Mouse (Mus musculus): Measurements from ENCODE around the gene Cep85l.

Gene Cep85l

DNA sequence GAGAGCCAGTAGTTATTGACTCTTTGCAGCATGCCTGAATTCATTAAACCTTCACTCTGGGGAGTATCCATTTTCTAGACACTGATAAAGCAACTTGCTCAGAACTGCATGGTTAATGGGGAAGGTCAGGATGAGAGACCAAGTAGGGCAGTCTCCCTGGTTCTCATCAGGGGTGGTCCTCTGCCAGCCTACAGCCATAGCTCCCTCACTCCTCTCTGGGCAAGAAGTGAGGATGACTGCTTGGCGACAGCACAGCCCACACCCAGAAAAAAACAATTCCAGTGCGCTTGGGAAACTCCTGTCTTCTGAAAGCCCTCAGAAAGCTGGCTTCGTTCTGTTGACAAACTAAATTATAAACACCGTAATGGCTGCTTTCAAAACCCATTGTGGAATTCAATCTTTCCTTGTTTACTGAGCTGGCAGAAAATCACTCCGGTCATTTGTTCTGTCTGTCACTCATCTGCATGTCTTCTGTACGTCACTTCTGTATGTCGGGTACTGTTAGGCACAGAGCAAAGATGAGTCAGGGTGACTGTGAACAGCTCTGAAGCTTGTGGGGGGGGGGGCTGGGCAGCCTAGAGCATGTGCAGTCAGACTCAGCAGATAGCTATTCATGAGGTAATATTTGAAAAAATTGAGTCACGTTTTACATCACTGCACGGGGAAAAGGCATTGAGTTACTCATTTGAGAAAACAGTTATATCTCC is 15.3 kb upstream of the Cep85l start:
- no peak for DNase-seq (ENCODE audit: low spot score in 2 of 2)

DNA sequence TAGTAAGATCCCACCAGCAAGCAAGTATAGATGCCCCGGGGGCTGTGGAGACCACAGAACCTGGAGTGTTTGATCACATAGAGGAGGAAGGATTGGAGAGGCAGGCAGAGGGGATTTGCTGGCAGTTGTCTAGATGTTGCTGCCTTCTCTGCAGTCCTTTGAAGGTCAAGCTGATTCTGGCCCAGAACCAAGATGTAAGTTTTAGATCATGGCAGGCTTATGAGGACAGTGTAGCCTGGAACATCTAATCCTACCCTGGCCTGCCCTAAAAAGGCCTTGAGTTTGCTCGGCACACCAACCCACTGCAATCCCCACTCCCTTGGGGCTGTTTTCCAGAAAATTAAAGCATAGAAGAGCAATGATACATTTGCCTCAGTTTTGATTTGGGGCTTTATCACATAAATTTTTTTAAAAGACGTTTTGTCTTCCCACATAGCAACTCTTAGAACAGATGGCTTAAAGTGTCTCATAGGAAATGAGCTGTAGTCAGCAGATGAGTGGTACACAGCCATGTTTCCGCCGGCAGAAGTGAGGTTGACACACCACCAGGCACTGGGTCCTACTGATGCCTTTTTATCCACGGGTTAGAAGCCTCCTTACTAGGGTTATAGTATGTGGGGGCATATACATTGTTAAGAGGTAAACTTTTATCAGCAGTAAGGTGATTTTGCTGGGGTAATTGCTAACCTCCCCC is 8.6 kb upstream of the Cep85l start:
- peak in 1 of 2 experiments; percentile 30 for DNase-seq (ENCODE audit: low spot score in 2 of 2)

DNA sequence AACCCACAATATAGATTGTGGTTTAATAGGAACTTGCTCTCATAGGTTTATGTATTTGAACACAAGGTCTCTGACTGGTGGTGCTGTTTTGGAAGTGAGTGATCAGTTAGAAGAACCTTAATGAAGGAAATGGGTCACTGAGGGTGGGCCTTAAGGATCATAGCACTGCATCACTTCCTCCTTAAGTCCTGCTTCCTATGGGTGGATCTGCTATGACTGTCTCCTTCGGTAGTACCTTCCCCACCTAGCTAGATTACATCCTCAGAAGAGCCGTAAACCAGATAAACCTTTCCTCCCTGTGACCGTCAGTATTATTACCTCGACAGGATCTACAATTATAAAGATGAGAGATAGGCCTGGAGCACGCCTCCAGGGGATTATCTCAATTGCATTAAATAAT is 5.7 kb upstream of the Cep85l start:
- no peak for DNase-seq (ENCODE audit: low spot score in 2 of 2)

DNA sequence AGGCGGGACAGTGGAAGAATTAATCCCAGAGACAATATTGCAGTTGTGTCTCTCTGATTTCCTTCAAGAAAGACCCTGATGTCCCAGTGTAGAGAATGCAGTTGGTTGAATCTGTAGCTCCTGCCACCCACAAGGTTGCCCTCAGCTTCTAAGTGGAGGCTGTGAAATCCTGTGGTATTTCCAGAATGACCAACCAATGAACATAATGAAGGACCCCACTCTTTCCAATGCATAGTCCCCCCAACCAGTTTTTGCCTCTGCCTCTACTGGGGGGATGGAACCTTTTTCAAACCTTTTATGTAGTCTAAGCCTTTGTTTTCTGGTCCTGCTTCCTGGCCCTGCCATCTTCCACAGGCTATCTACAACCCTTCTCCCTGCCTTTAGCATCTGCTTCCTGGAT is 5.1 kb upstream of the Cep85l start:
- DNase-seq (ENCODE audit: low spot score in 2 of 2), result no peak

DNA sequence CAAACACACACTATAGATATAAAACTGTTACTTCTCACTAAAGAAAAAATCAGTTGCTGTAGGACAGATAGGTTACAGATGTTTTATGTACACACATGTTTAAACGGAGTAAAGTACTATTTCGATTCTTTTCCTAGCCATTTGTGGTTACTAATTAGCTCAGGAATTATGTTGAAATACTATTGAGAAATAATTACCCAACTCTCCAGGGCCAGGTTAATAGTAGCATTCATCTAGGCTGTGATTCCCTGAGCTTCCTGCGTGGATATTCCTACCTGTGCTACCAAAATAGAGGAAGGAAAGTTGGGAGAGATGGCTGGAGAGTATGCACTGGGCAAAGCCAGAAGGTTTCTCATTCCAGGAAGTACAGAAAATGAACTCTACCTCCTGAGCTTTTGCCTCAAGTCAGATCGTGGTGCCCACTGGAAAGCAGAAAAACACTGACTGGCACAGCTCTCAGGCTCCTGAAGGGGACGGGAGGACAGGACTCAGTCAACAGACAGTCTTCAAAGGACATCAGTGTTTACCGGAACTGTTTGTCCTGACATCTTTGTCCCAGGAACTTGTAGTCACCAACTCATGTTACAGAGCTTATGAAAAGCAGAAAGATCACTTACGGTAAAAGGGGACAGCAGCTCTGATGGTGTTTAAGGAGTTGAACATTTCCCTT is 3.1 kb upstream of the Cep85l start:
- no peak for DNase-seq (ENCODE audit: low spot score in 2 of 2)

DNA sequence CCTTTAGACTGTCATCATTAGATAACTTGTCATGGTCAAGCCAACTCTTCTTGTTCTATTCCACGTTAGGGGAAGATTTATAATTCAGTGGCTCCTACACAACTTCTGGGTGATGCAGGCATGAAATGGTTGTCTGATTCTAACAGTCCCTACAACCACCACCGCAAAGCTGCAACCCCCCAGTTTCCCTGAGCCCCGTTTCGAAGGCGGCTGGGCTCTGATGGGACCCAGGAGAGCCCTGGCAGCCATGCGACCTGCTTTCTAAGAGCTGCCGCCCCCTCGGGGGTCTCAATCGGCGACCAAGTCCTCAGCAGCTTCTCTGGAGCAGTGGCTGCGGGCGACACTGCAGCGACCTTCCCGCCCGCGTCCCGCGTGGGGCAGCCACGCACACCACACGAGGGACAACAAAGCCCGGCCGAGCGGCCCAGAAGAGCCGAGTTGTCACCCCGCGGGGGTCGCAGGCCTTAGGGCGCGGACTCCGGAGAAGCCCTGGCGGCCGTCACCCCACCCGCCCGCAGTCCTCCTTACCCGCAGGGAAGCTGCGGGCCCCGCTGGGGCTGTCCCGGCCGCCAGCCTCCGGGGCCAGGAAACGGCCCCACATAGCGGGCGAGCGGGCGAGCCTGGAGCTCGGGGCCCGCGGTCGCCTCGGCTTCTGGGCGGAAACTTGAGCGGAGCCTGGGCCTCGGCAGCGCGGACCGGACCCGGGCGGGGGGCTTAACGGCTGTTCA is 602 bp downstream of the Cep85l start:
- DNase-seq (ENCODE audit: low spot score in 2 of 2), result peak; percentile 45 to 62

DNA sequence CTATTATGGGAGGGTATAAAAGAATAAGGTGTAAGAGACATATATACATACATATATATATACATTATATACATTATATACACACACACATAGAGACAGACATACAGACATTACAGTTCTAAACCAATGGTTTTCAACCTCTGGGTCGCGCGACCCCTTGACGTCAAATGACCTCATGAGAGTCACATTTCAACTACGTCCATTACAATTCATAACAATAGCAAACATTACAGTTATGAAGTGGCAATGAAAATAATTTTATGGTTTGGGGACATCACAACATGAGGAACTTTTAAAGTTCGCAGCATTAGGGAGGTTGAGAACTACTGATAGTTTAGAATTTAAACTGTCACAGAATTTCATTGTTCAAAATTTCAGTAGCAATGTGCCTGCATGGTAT is 1.5 kb downstream of the Cep85l start:
- DNase-seq (ENCODE audit: low spot score in 2 of 2), result no peak

DNA sequence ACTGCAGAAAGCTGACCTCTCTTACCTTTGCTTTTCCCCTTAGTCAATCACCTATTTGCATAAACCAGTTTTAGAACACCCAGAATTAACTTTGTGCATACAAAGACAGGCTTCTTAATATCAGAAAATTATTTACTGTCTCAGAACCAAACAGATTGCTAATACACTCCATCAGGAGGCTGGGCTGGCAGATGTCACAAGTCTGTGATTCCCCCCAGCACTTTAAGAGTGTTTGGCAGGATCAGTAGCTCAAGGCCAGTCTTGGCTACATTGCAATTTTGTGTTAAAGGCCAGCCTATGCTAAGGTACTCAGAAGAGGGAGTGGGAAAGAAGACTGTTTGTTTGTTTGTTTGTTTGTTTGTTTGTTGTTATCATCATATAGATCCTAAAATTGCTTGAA is 2.7 kb downstream of the Cep85l start:
- no peak for DNase-seq (ENCODE audit: low spot score in 2 of 2)

DNA sequence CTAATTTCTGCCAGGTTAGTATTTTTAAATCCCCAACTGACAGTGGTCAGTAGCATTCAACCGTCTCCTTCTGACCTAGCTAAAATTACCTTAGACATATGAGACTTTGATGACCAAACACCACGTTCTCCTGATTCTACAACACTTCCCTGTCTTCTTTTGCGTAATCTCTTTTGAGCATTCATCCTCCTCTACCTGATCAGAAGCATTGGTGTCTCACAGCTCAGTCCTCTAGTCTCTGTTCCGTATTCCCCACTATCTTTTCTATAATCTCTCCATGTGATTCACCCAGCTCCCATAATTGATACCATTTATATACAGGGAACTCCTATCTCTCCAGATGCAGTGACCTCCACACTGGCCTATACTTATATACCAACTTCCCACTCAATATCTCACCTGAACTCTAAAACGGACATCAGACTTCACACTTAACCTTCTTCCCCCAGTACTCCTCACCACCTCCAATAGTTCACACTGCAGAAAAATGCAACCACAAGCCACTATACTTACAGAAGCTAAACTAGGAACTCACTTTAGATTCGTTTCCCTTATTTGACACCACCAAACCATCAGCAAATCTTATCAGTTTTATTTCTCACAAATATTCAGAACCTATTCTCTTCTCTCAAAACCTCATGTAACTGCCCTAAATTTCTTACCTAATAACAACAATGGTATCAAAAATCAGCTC is 5.7 kb downstream of the Cep85l start:
- DNase-seq (ENCODE audit: low spot score in 2 of 2), result no peak

DNA sequence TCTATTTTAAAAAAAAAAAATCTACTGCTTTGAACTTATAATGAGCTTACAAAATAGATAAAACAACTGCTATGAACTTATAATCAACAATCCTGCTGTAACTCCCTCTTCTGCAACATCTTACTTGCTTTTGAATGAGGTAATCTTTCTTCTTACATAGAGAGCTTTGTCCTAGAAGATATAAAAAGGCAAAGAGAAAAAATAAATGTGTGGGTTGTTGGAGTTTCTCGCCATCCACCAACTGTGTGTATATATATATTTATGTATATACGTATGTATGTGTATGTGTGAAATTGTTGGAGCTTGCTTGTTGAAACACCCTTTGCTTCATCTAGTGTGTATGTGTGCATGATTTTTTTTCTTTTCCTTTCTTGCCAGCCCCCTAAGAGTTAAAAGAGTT is 12.5 kb downstream of the Cep85l start:
- DNase-seq (ENCODE audit: low spot score in 2 of 2), result no peak

DNA sequence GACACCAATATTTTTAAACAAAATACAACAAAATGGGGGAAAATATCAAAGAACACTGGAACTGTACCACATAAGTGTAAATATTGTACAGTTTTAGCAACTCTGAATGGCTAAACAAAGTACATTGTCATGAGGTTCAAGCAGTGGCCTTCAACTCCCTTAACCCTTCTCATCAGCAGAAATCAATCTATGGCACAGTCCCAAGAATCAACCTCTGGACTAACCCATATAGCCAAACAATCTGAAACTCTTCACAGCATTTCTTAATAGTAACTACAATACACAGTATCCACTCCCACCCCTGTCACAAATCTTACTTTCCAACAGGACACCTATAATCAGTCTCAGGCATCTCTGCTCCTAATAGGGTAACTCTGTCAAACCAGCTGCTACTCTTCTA is 15.4 kb downstream of the Cep85l start:
- no peak for DNase-seq (ENCODE audit: low spot score in 2 of 2)

DNA sequence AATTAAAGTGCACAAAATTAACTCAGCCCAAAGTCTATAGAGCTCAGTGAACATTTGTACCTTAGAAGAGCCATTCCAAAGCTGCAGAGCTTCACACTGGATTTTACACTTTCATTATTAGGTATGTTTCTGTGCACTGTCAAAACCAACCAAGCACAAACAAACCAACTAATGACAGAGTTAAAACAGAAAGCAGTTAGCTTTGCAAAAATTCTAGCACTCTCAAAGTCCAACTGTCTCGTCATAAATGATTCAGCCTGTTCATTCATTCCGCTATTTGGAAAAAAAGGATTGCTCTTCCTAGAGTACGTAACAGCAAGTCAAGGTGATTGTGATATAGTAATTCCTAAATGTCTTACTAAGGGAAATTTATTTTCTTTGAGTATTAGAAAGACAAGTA is 20.7 kb downstream of the Cep85l start:
- DNase-seq (ENCODE audit: low spot score in 2 of 2), result no peak

DNA sequence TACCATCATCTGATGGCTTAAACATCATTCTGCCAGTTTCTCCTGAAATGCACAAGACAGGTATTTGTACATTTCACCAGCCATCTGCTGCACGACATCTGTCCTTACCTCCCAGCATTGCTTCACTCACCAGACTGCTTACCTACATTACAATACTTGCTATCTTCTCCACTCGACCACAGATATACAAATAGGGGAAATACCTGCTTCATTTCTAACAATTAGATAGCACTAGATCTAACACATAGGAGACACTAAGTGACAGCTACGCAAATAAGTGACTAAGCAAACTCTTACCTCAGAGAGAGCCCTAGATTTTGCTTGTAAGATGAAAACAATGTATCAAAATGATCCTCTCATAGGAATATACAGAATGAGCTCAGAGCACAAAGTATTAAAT is 26.1 kb downstream of the Cep85l start:
- DNase-seq (ENCODE audit: low spot score in 2 of 2), result no peak

DNA sequence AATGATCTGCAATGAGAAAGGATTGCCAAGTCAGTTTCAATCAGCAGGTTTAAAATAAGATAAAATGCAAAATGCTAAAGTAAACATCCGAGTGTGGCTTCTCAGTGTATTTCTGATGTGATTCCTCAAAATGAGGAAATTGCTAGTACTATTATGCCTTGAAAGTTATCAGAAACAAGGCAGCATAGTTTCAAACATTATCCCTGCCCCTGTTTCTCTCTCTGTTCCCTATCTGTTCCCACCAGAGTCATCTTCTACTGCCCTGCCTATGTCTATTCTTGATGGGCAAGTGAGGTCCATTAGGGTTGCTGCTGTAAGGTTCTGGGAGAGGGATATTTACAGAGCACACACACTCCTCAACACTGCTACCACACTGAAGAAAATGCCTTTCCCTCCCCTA is 30.5 kb downstream of the Cep85l start:
- DNase-seq (ENCODE audit: low spot score in 2 of 2), result no peak

DNA sequence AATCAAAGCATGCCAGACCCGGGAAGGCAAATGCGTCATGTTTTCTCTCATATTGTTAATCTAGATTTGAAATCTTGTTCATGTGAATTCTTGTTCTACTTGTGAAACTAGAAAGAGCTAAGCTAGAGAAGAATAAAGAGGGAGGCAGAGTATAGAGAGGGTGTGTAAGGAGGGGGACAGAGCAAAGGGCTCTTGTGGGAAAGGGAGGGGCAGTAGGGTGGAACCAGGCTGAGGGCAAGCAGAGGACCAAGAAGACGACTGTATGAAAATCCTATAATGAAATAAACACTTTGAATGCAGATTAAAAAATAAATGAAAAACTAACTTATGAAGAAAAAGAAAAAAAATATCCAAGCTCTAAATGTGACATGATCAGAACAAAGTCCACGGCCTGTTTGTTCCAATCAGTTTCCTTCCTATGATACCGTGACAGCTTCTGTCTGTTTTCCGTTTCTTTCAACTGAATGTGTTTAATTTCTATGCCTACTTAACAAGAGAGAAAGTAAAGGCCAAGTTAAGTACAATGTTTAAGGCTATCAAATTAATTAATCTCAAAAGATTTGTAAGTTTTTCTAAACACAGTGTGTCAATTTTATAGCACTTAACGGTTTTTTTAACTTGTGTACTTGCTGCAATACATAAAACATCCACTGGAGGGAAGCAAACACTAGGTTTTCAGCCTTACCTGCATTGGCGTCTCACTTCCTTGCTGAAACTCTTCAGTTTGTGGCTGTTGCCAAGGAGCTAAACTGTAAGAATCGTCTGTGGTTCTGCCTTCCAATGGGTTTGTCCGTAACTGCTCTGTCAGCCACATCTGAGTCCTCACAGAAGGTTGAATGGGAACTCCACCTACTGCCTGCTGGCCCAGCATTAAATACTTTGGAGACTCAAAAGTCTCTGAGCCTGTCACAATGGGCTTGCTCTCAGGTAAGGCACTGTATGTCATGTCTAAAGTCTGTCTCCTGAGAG is 31.7 kb downstream of the Cep85l start:
- DNase-seq (ENCODE audit: low spot score in 2 of 2), result peak; percentile 55 to 73

DNA sequence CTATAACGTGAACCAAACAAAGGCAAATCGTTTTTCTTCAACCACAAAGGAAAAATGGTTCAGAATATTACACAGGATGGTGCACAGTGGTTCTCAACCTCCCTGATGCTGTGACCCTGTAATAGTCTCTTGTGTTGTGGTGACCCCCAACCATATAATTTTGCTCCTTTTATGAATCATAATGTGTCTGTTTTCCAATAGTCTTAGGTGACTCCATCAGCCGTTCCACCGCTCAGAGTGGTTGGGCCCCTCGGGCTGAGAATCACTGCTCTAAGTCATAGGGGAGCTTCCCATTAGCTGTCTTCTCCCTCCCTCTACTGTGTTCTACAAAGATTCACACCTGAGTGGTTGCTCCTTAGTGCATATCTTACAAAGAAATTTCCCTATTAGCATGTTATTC is 32.8 kb downstream of the Cep85l start:
- no peak for DNase-seq (ENCODE audit: low spot score in 2 of 2)

DNA sequence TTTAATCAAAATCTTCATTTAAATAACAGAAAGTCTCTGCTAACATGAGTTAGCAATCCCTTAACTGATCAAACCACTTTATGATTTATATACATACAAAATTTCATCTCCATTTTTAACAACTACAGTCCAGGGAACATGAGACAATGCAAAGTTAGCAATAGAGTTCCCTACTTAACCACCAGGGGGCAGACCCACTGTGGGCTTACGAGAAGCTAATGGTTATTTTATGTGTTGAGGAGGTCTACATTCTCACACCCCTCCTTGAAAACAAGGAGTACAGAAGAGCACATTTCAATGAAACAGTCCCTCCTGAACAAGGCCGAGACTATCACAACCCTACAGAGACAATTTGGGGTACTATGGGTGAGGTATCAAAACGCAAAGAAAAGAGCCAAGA is 33.2 kb downstream of the Cep85l start:
- peak; percentile 45 to 63 for DNase-seq (ENCODE audit: low spot score in 2 of 2)

DNA sequence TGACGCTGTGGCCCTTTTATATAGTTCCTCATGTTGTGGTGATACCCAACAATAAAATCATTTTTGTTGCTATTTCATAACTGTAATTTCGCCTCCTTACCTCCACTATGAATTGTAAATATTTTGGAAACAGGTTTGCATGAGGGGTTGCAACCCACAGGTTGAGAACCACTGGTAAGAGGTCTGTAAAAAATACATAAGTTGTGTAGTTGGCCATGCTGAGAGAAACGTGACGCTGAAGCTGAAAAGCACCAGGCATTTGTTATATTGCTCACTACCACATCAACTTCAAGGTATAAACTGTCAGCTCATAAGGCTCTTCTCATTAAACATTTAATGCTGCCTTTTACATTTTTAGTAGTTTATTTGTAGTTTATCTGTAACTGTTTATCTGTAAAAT is 34.2 kb downstream of the Cep85l start:
- DNase-seq (ENCODE audit: low spot score in 2 of 2), result no peak

DNA sequence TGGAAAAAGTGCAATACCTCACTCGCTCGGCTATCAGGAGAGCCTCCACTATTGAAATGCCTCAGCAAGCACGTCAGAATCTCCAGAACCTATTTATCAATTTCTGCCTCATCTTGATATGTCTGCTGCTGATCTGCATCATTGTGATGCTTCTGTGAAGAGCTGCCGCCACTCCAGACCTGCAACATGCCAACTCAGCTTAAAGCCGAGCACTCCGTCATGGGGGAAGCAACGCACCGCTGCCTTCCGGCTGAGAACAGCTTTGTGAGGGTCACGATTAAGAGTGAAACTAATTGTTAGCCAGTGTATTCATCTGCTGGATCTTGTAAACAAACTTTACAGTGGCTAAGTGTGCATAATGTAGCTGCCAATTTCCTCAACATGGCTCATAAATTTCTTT is 35.9 kb downstream of the Cep85l start:
- DNase-seq (ENCODE audit: low spot score in 2 of 2), result no peak

DNA sequence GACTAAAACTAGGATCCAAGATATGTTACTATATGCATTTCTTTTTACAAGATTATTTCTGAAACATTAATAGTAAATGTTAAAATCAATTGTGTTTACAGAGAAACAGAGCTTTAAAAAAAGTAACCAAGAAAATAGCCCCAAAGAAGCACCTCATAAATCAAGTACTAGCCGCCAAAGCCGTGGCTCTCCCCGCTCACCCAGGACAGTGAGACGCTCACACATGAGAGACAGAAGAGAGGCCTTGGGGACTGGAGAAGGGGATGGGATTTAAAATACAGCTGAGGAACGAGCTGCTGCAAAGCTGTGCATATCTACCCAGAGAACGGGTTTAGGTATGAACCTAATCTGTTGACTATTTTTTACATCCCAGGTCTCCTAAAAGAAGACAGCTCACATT is 36.4 kb downstream of the Cep85l start:
- DNase-seq (ENCODE audit: low spot score in 2 of 2), result no peak

Measured in right cerebral cortex, postnatal 10 days (tissue).